Mouse (Mus musculus) myocyte (in vitro differentiated cells): ENCODE measurements at regions not wholly inside any gene's neighbourhood (a gene's known extent, or its start where the extent isn't known, plus 50 kb on each side); places are given as distances from the start of the nearest gene placed in this dataset.

Experiments
- H3K27me3 ChIP-seq: one replicate; pipeline ENCODE4 v1.6.1; 2011; ENCODE audit not compliant: control insufficient read depth, insufficient read depth, insufficient read length
- H3K36me3 ChIP-seq: one replicate; pipeline ENCODE4 v1.6.1; 2011; ENCODE audit not compliant: control insufficient read depth, insufficient read depth
- H3K4me2 ChIP-seq: one replicate; pipeline ENCODE4 v1.6.1; 2011; ENCODE audit warnings: low read depth, control low read depth
- H3K4me3 ChIP-seq: one replicate; pipeline ENCODE4 v1.5.1; 2011; ENCODE audit warnings: mild to moderate bottlenecking, control low read depth, moderate library complexity
- H3K79me2 ChIP-seq: one replicate; pipeline ENCODE4 v1.6.1; 2011; ENCODE audit not compliant: control insufficient read depth, insufficient read depth
- H3ac ChIP-seq: one replicate; pipeline ENCODE4 v1.6.1; 2011; ENCODE audit not compliant: control insufficient read depth, insufficient read length
- CEBPB ChIP-seq: IDR thresholded peaks from 2 replicates; pipeline ENCODE4 v1.6.1; 2011; ENCODE audit warnings: mild to moderate bottlenecking, moderate library complexity; ENCODE audit not compliant: poor library complexity, insufficient read depth, severe bottlenecking
- E2F4 ChIP-seq: IDR thresholded peaks from one replicate; pipeline ENCODE4 v1.6.1; 2011; ENCODE audit warnings: mild to moderate bottlenecking, control low read depth, moderate library complexity; ENCODE audit not compliant: insufficient read depth
- MAX ChIP-seq: IDR thresholded peaks from one replicate; pipeline ENCODE4 v1.6.1; 2011; ENCODE audit warnings: low read depth, mild to moderate bottlenecking, control low read depth
- MYOD1 ChIP-seq, 3 experiments: IDR thresholded peaks; one replicate each; pipeline ENCODE4 v1.6.1; 2011; ENCODE audit warnings: control low read depth in 2 of 3, low read depth in 2 of 3, mild to moderate bottlenecking in 2 of 3, moderate library complexity in 1 of 3; ENCODE audit not compliant: insufficient read length in 2 of 3, control insufficient read depth in 1 of 3
- MYOG ChIP-seq, 3 experiments: IDR thresholded peaks; one replicate each; pipeline ENCODE4 v1.6.1; 2011; ENCODE audit warnings: control low read depth in 2 of 3, low read depth in 2 of 3, mild to moderate bottlenecking in 2 of 3; ENCODE audit not compliant: insufficient read length in 2 of 3, control insufficient read depth in 1 of 3, insufficient read depth in 1 of 3
- POLR2A ChIP-seq: IDR thresholded peaks from one replicate; pipeline ENCODE4 v1.6.1; 2011; ENCODE audit warnings: low read depth, mild to moderate bottlenecking, control low read depth, moderate library complexity; ENCODE audit not compliant: insufficient read length
- POLR2AphosphoS2 ChIP-seq: IDR thresholded peaks from one replicate; pipeline ENCODE4 v1.6.1; 2011; ENCODE audit warnings: low read depth, control low read depth; ENCODE audit not compliant: insufficient read length
- REST ChIP-seq: IDR thresholded peaks from one replicate; pipeline ENCODE4 v1.6.1; 2011; ENCODE audit warnings: mild to moderate bottlenecking, control low read depth, moderate library complexity; ENCODE audit not compliant: insufficient read depth, insufficient read length
- SRF ChIP-seq: IDR thresholded peaks from one replicate; pipeline ENCODE4 v1.6.1; 2011; ENCODE audit warnings: low read depth; ENCODE audit not compliant: control insufficient read depth, insufficient read length
- TCF12 ChIP-seq: IDR thresholded peaks from one replicate; pipeline ENCODE4 v1.6.1; 2011; ENCODE audit warnings: mild to moderate bottlenecking, control low read depth; ENCODE audit not compliant: poor library complexity, insufficient read depth, severe bottlenecking
- TCF3 ChIP-seq: IDR thresholded peaks from one replicate; pipeline ENCODE4 v1.6.1; 2011; ENCODE audit warnings: low read depth, control low read depth; ENCODE audit not compliant: insufficient read length
- USF1 ChIP-seq: IDR thresholded peaks from one replicate; pipeline ENCODE4 v1.6.1; 2011; ENCODE audit warnings: low read depth, mild to moderate bottlenecking, control low read depth, moderate library complexity

- no peaks in the 10 kb centered on the region for H3K79me2 ChIP-seq
- H3K36me3 ChIP-seq: no peaks in the 10 kb centered on the region
- H3K27me3 ChIP-seq: peaks cover 4% of the 10 kb centered on the region
- TF ChIP-seq MYOG (IDR thresholded peaks at IDR 0.05; ENCODE audit: control insufficient read depth in 1 of 3, insufficient read depth in 1 of 3, insufficient read length in 2 of 3, low read depth in 2 of 3) (no peak), MYOD1 (IDR thresholded peaks at IDR 0.05; ENCODE audit: control insufficient read depth in 1 of 3, insufficient read length in 2 of 3, low read depth in 2 of 3) (no peak), POLR2AphosphoS2 (no peak), TCF3 (no peak), USF1 (no peak), CEBPB (no peak), TCF12 (no peak), E2F4 (no peak), REST (no peak), SRF (no peak), MAX (no peak), POLR2A (no peak)
- H3K4me3 ChIP-seq: no peak overlapping the region
- no peak overlapping the region for H3K4me2 ChIP-seq
- no peak overlapping the region for H3ac ChIP-seq
Observed at GRCm38 (mm10) chr6:127291937-127292336, 139.9 kb upstream of the Ccnd2 start.

GRCm38 (mm10) chr6:127293829-127294228, 141.8 kb upstream of the Ccnd2 start:
- no peak overlapping the region for H3K4me3 ChIP-seq
- H3K36me3 ChIP-seq: no peaks in the 10 kb centered on the region
- no peak for TF ChIP-seq USF1
- no peak for TF ChIP-seq POLR2AphosphoS2
- no peak for TF ChIP-seq MYOG (IDR thresholded peaks at IDR 0.05; ENCODE audit: control insufficient read depth in 1 of 3, insufficient read depth in 1 of 3, insufficient read length in 2 of 3, low read depth in 2 of 3)
- TF ChIP-seq TCF3: no peak
- TF ChIP-seq POLR2A: no peak
- no peak for TF ChIP-seq MYOD1 (IDR thresholded peaks at IDR 0.05; ENCODE audit: control insufficient read depth in 1 of 3, insufficient read length in 2 of 3, low read depth in 2 of 3)
- no peak for TF ChIP-seq REST
- TF ChIP-seq SRF: no peak
- no peak for TF ChIP-seq TCF12
- no peak for TF ChIP-seq CEBPB
- TF ChIP-seq E2F4: no peak
- no peak for TF ChIP-seq MAX
- H3K27me3 ChIP-seq: peaks cover 10% of the 10 kb centered on the region
- no peak overlapping the region for H3K4me2 ChIP-seq
- no peaks in the 10 kb centered on the region for H3K79me2 ChIP-seq
- no peak overlapping the region for H3ac ChIP-seq

- H3ac ChIP-seq: no peak overlapping the region
- no peaks in the 10 kb centered on the region for H3K36me3 ChIP-seq
- no peaks in the 10 kb centered on the region for H3K79me2 ChIP-seq
- H3K4me2 ChIP-seq: no peak overlapping the region
- no peak for TF ChIP-seq MYOD1 (IDR thresholded peaks at IDR 0.05; ENCODE audit: control insufficient read depth in 1 of 3, insufficient read length in 2 of 3, low read depth in 2 of 3)
- no peak for TF ChIP-seq POLR2A
- no peak for TF ChIP-seq POLR2AphosphoS2
- no peak for TF ChIP-seq REST
- no peak for TF ChIP-seq SRF
- TF ChIP-seq MAX: no peak
- no peak for TF ChIP-seq TCF12
- no peak for TF ChIP-seq CEBPB
- TF ChIP-seq MYOG (IDR thresholded peaks at IDR 0.05; ENCODE audit: control insufficient read depth in 1 of 3, insufficient read depth in 1 of 3, insufficient read length in 2 of 3, low read depth in 2 of 3): no peak
- no peak for TF ChIP-seq TCF3
- no peak for TF ChIP-seq USF1
- TF ChIP-seq E2F4: no peak
- peaks cover 10% of the 10 kb centered on the region for H3K27me3 ChIP-seq
- no peak overlapping the region for H3K4me3 ChIP-seq
Observed at GRCm38 (mm10) chr6:127298105-127298504, 146.1 kb upstream of the Ccnd2 start.

- Histone ChIP-seq H3K79me2 (no peaks in the 10 kb centered on the region), H3ac (no peak overlapping the region), H3K27me3 (peaks cover 5% of the 10 kb centered on the region), H3K36me3 (no peaks in the 10 kb centered on the region), H3K4me3 (no peak overlapping the region), H3K4me2 (no peak overlapping the region)
- TF ChIP-seq E2F4 (no peak), SRF (no peak), USF1 (no peak), TCF12 (no peak), TCF3 (no peak), POLR2AphosphoS2 (no peak), MAX (no peak), CEBPB (no peak), REST (no peak), MYOD1 (IDR thresholded peaks at IDR 0.05; ENCODE audit: control insufficient read depth in 1 of 3, insufficient read length in 2 of 3, low read depth in 2 of 3) (no peak), MYOG (IDR thresholded peaks at IDR 0.05; ENCODE audit: control insufficient read depth in 1 of 3, insufficient read depth in 1 of 3, insufficient read length in 2 of 3, low read depth in 2 of 3) (no peak), POLR2A (no peak)
Observed at GRCm38 (mm10) chr6:127311192-127312054, 135.2 kb upstream of the Parp11 start.
